In genomic region chr10:37016200-37016599, GRCm38 (mm10) we compare ENCODE assay signal across 26 mouse cellular contexts.
"Had no signal": no experiment of that assay in that cellular context is flagged by ENCODE, and none has a peak within 500 bp of the region (broad histone marks: within the 10 kb centered on the region; RNA-seq: fewer than 3 reads in every experiment).

No protein-coding gene starts in this region.

- H3K27me3 ChIP-seq: heart, embryonic 13.5 days; heart, embryonic 15.5 days; kidney, embryonic 15.5 days; limb, embryonic 12.5 days; liver, embryonic 13.5 days; liver, embryonic 15.5 days had no signal

- H3K36me3 ChIP-seq: heart, embryonic 13.5 days; heart, embryonic 15.5 days; kidney, embryonic 15.5 days; limb, embryonic 10.5 days; limb, embryonic 12.5 days; liver, embryonic 13.5 days; liver, embryonic 15.5 days had no signal

- H3K4me3 ChIP-seq: heart, adult 2 months; heart, embryonic 13.5 days; heart, embryonic 15.5 days; kidney, embryonic 15.5 days; layer of hippocampus, adult 2 months; left cerebral cortex, adult 2 months; limb, embryonic 10.5 days; limb, embryonic 12.5 days; liver, embryonic 13.5 days; liver, embryonic 15.5 days had no signal

- H3K4me1 ChIP-seq: heart, embryonic 13.5 days; heart, embryonic 15.5 days; kidney, embryonic 15.5 days; limb, embryonic 10.5 days; limb, embryonic 12.5 days; liver, embryonic 13.5 days; liver, embryonic 15.5 days had no signal

- ATAC-seq: hindbrain, embryonic 16.5 days; inflammation-experienced regulatory T-cells, adult 6 months had no signal

- H3K27ac ChIP-seq: heart, adult 2 months; heart, embryonic 13.5 days; heart, embryonic 15.5 days; hindbrain, embryonic 14.5 days; kidney, embryonic 15.5 days; kidney, postnatal 0 days; layer of hippocampus, adult 2 months; left cerebral cortex, adult 2 months; limb, embryonic 10.5 days; limb, embryonic 12.5 days; liver, embryonic 13.5 days; liver, embryonic 15.5 days had no signal

- DNase-seq: gastrocnemius, postnatal 14 days; gastrocnemius, postnatal 36 days; heart, adult 11 months; heart, adult 2 months; heart, postnatal 14 days; heart, postnatal 36 days; kidney, adult 18-20 months; kidney, adult 8-10 months; kidney, postnatal 14 days; kidney, postnatal 4 days; liver; liver, embryonic 13.5 days had no signal

- H3K4me2 ChIP-seq: heart, embryonic 11.5 days; heart, embryonic 13.5 days; heart, embryonic 15.5 days; hindbrain, embryonic 14.5 days; kidney, embryonic 15.5 days; limb, embryonic 12.5 days; liver, embryonic 11.5 days; liver, embryonic 13.5 days; liver, embryonic 15.5 days had no signal

- H3K9me3 ChIP-seq: heart, embryonic 13.5 days; heart, embryonic 15.5 days; kidney, embryonic 15.5 days; limb, embryonic 10.5 days; limb, embryonic 12.5 days; liver, embryonic 13.5 days; liver, embryonic 15.5 days had no signal

- H3K9ac ChIP-seq: heart, embryonic 13.5 days; heart, embryonic 15.5 days; hindbrain, embryonic 14.5 days; kidney, embryonic 15.5 days; limb, embryonic 12.5 days; liver, embryonic 13.5 days; liver, embryonic 15.5 days had no signal
